Mouse (Mus musculus) midbrain, embryonic 14.5 days (tissue): ENCODE data around the gene Ckap5. TPM values are rescaled to one million over a fixed set of nuclear protein-coding genes. Genes with fewer than 3 reads are reported as not detected.
A peak's percentile ranks its signal among the peaks of the same experiment; 100 is the strongest.
"Not testable (repeated sequence)": the region's sequence is repeated elsewhere in the genome, so short reads cannot be mapped to it uniquely, and the experiment has no call there.

Experiments
- ATAC-seq: fragments of 200-750 bp; cut with Nextera tagmentation; 2 replicates; pipeline ENCODE4 v1.8.0; 2017; ENCODE audit warnings: moderate number of reproducible peaks, moderate library complexity; ENCODE audit not compliant: low FRiP score, low TSS enrichment
- DNase-seq: peaks from one replicate; pipeline ENCODE4 v3.0.0-alpha.2; 2015
- H3K27ac ChIP-seq: fragments of 300-500 bp; sonication (generic); replicated peaks from 2 replicates; pipeline ENCODE4 v1.5.1; 2014; ENCODE audit warnings: mild to moderate bottlenecking, low read depth, low read length, moderate library complexity
- H3K27me3 ChIP-seq: fragments of 300-500 bp; sonication (generic); 2 replicates; pipeline ENCODE4 v1.6.1; 2014; ENCODE audit warnings: low read length, control low read depth, mixed read lengths; ENCODE audit not compliant: control insufficient read depth, insufficient read depth
- H3K36me3 ChIP-seq: fragments of 300-500 bp; sonication (generic); 2 replicates; pipeline ENCODE4 v1.6.1; 2014; ENCODE audit warnings: low read length, control low read depth; ENCODE audit not compliant: control insufficient read depth, insufficient read depth
- H3K4me1 ChIP-seq: fragments of 300-500 bp; sonication (generic); 2 replicates; pipeline ENCODE4 v1.6.1; 2014; ENCODE audit warnings: mild to moderate bottlenecking, antibody characterized with exemption, low read length, control low read depth; ENCODE audit not compliant: control insufficient read depth, insufficient read depth
- H3K4me2 ChIP-seq: fragments of 300-500 bp; sonication (generic); 2 replicates; pipeline ENCODE4 v1.6.1; 2014; ENCODE audit warnings: mild to moderate bottlenecking, low read length, moderate library complexity
- H3K4me3 ChIP-seq: fragments of 300-500 bp; sonication (generic); replicated peaks from 2 replicates; pipeline ENCODE4 v1.5.1; 2014; ENCODE audit warnings: low read depth, low read length
- H3K9ac ChIP-seq: fragments of 300-500 bp; sonication (generic); replicated peaks from 2 replicates; pipeline ENCODE4 v1.6.1; 2014; ENCODE audit warnings: mild to moderate bottlenecking, low read length, moderate library complexity
- H3K9me3 ChIP-seq: fragments of 300-500 bp; sonication (generic); 2 replicates; pipeline ENCODE4 v1.6.1; 2016; ENCODE audit warnings: low read length, control low read depth, mixed read lengths; ENCODE audit not compliant: control insufficient read depth
- WGBS: fragments of 180-500 bp; shearing (Covaris S2); extraction: QIAGEN DNeasy Blood & Tissue Kit; methylation state at CpG from one replicate; pipeline ENCODE4 v1.1.7; 2014; 5-methylcytosine and 5-hydroxymethylcytosine counted together
- polyA plus RNA-seq: library from polyadenylated mRNA; unstranded; fragments of >200 nt; fragmentation: Nextera tagmentation; extraction: Ambion mirVana; gene quantifications from 2 replicates; pipeline ENCODE4 v1.2.1, GENCODE M21; 2014

Gene Ckap5
- polyA plus RNA-seq = 117 and 152 TPM in 2 replicates

- Histone ChIP-seq H3K27me3 (no peaks in the 10 kb centered on the region), H3K4me1 (0 out of 2 replicates have a peak, but pooled peaks cover 6% of the 10 kb centered on the region), H3K9ac (peak within 1 kb of the TSS; percentile 98), H3K4me3 (peak within 1 kb of the TSS; percentile 98), H3K36me3 (no peaks in the 10 kb centered on the region), H3K27ac (peak within 1 kb of the TSS; percentile 90), H3K4me2 (peak within 1 kb of the TSS; percentile 77), H3K9me3 (no peaks in the 10 kb centered on the region)
- WGBS = under 1% methylated on average over 64 of the region's 64 CpGs
- ATAC-seq = peak; percentile 98
- peak; percentile 97 for DNase-seq
Observed at GRCm38 (mm10) chr2:91526294-91527146, at the start of gene Ckap5. Gene Ckap5 (plus strand): TSS chr2:91526762.

DNA sequence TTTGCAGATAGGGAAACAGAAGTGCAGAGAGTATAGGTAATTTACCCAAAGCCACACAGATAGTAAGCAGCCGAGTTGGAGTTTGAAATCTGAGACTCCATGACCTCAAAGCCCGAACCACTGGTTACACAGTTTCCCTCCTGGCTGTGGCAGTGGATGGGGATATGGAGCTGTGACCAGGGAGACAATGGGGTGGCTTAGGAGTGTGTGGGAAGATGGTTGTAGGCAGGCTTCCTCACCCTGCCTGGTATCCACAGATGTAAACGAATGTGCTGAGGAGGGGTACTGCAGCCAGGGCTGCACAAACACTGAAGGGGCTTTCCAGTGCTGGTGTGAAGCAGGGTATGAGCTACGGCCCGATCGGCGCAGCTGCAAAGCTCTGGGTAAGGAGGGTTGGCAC lies 49.7 kb upstream of the Ckap5 start:
- no peak overlapping the region for H3K27ac ChIP-seq
- H3K9me3 ChIP-seq = no peaks in the 10 kb centered on the region
- DNase-seq (no peak), ATAC-seq (no peak)
- H3K36me3 ChIP-seq = peaks cover 41% of the 10 kb centered on the region
- no peak overlapping the region for H3K4me2 ChIP-seq
- WGBS = 91% methylated on average over 7 of the region's 7 CpGs
- H3K9ac ChIP-seq = no peak overlapping the region
- no peaks in the 10 kb centered on the region for H3K27me3 ChIP-seq
- no peaks in the 10 kb centered on the region for H3K4me1 ChIP-seq
- H3K4me3 ChIP-seq = no peak overlapping the region

- Histone ChIP-seq H3K4me2 (no peak overlapping the region), H3K27ac (no peak overlapping the region), H3K9ac (no peak overlapping the region), H3K27me3 (no peaks in the 10 kb centered on the region), H3K36me3 (peaks cover 26% of the 10 kb centered on the region), H3K4me3 (no peak overlapping the region), H3K9me3 (no peaks in the 10 kb centered on the region), H3K4me1 (no peaks in the 10 kb centered on the region)
- ATAC-seq (no peak), DNase-seq (no peak)
- WGBS = 93% methylated on average over 9 of the region's 9 CpGs
Observed at GRCm38 (mm10) chr2:91480399-91480801, 46.2 kb upstream of the Ckap5 start.

- H3K9me3 ChIP-seq = no peaks in the 10 kb centered on the region
- ATAC-seq (peak; percentile 53; the same call in 1 of the 2 replicates), DNase-seq (peak; percentile 93)
- peaks cover 24% of the 10 kb centered on the region for H3K36me3 ChIP-seq
- no peak overlapping the region for H3K27ac ChIP-seq
- H3K9ac ChIP-seq = no peak overlapping the region
- H3K27me3 ChIP-seq = no peaks in the 10 kb centered on the region
- no peak overlapping the region for H3K4me2 ChIP-seq
- WGBS = 72% methylated on average over 6 of the region's 6 CpGs
- no peaks in the 10 kb centered on the region for H3K4me1 ChIP-seq
- H3K4me3 ChIP-seq = no peak overlapping the region
Observed at GRCm38 (mm10) chr2:91480805-91481514, 45.6 kb upstream of the Ckap5 start.

- 88% methylated on average over 4 of the region's 4 CpGs for WGBS
- Histone ChIP-seq H3K36me3 (peaks cover 18% of the 10 kb centered on the region), H3K27ac (no peak overlapping the region), H3K27me3 (no peaks in the 10 kb centered on the region), H3K9me3 (no peaks in the 10 kb centered on the region), H3K4me1 (no peaks in the 10 kb centered on the region), H3K9ac (no peak overlapping the region), H3K4me2 (no peak overlapping the region), H3K4me3 (no peak overlapping the region)
- no peak for ATAC-seq
- no peak for DNase-seq
Observed at GRCm38 (mm10) chr2:91484698-91485097, 41.9 kb upstream of the Ckap5 start.

- Histone ChIP-seq H3K36me3 (peaks cover 22% of the 10 kb centered on the region), H3K9ac (no peak overlapping the region), H3K4me2 (no peak overlapping the region), H3K4me1 (no peaks in the 10 kb centered on the region), H3K4me3 (no peak overlapping the region), H3K27ac (no peak overlapping the region), H3K27me3 (no peaks in the 10 kb centered on the region), H3K9me3 (no peaks in the 10 kb centered on the region)
- 88% methylated on average over 6 of the region's 6 CpGs for WGBS
- ATAC-seq (no peak), DNase-seq (no peak)
Observed at GRCm38 (mm10) chr2:91485256-91485655, 41.3 kb upstream of the Ckap5 start.

DNA sequence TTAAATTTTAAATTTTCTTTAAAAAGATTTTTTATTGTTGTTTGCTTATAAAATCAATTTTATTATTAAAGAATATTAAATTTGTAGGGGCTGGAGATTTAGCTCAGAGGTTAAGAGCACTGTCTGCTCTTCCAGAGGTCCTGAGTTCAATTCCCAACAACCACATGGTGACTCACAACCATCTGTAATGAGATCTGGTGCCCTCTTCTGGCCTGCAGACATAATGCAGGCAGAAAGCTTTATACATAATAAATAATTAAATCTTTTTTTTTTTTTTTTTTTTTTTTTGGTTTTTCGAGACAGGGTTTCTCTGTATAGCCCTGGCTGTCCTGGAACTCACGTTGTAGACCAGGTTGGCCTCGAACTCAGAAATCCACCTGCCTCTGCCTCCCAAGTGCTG lies 39.3 kb upstream of the Ckap5 start:
- not testable (repeated sequence) for H3K9me3 ChIP-seq, H3K9ac ChIP-seq, H3K4me1 ChIP-seq, H3K4me2 ChIP-seq, DNase-seq, ATAC-seq, H3K4me3 ChIP-seq, H3K27ac ChIP-seq, H3K27me3 ChIP-seq
- WGBS = 73% methylated on average over 3 of the region's 3 CpGs
- H3K36me3 ChIP-seq = peaks cover 29% of the 10 kb centered on the region

DNA sequence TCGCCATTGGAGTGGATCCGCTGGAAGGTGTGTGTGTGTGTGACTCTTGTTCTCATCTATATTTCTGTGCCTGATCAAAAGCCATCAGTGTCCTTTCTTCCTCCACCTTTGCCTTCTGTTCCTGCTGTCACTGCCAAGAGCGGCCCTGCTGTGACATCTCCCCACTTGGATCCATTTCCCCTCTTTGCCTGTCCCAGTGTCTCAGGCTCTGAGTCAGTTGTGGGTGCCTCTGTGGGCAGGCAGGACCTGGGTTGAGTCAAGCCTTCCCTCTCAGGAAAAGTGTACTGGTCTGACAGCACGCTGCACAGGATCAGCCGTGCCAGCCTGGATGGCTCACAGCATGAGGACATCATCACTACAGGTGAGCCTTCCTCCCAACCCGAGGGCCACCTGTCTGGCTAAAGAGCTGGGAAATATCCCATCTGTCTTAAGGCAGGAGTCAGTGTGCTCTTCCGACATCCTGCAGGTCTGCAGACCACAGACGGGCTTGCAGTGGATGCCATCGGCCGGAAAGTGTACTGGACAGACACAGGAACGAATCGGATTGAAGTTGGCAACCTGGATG lies 34.4 kb upstream of the Ckap5 start:
- Histone ChIP-seq H3K27me3 (no peaks in the 10 kb centered on the region), H3K27ac (no peak overlapping the region), H3K9me3 (no peaks in the 10 kb centered on the region), H3K4me2 (no peak overlapping the region), H3K4me1 (no peaks in the 10 kb centered on the region), H3K36me3 (peaks cover 43% of the 10 kb centered on the region; the same call in 1 of the 2 replicates), H3K4me3 (no peak overlapping the region), H3K9ac (no peak overlapping the region)
- WGBS = 96% methylated on average over 12 of the region's 12 CpGs
- DNase-seq = no peak
- ATAC-seq = no peak
